Mouse (Mus musculus): ENCODE results near the gene Fam149a. TPM values are rescaled to one million over a fixed set of nuclear protein-coding genes. Genes with fewer than 3 reads are reported as not detected.
A peak's percentile ranks its signal among the peaks of the same experiment; 100 is the strongest.
"Not testable (repeated sequence)": the region's sequence is repeated elsewhere in the genome, so short reads cannot be mapped to it uniquely, and the experiment has no call there.

Fam149a gene
- total RNA-seq, 1 experiment from 2014 or later, result 0.23 TPM

- peak; percentile 48 for ATAC-seq (replicated peaks; ENCODE audit: low read depth, poor library complexity, severe bottlenecking)
Measured at GRCm38 (mm10) chr8:45333493-45333892, 48.6 kb downstream of the Fam149a start.

GRCm38 (mm10) chr8:45332685-45333409, 49.2 kb downstream of the Fam149a start, which contains the start of gene Cyp4v3:
Gene Cyp4v3 (minus strand): TSS chr8:45333216.
- peak; percentile 87 for ATAC-seq (replicated peaks; ENCODE audit: low read depth, poor library complexity, severe bottlenecking)

GRCm38 (mm10) chr8:45330856-45331255, 51.2 kb downstream of the Fam149a start:
- ATAC-seq (replicated peaks; ENCODE audit: low read depth, poor library complexity, severe bottlenecking), result peak; percentile 38

- no peak for ATAC-seq (replicated peaks; ENCODE audit: low read depth, poor library complexity, severe bottlenecking)
Measured at GRCm38 (mm10) chr8:45329206-45329980, 52.7 kb downstream of the Fam149a start.

GRCm38 (mm10) chr8:45327076-45327475, 55.0 kb downstream of the Fam149a start:
- ATAC-seq (replicated peaks; ENCODE audit: low read depth, poor library complexity, severe bottlenecking), result not testable (repeated sequence)

GRCm38 (mm10) chr8:45324151-45324550, 57.9 kb downstream of the Fam149a start:
- ATAC-seq (replicated peaks; ENCODE audit: low read depth, poor library complexity, severe bottlenecking), result no peak

GRCm38 (mm10) chr8:45321365-45321764, 60.7 kb downstream of the Fam149a start:
- no peak for ATAC-seq (replicated peaks; ENCODE audit: low read depth, poor library complexity, severe bottlenecking)

- no peak for ATAC-seq (replicated peaks; ENCODE audit: low read depth, poor library complexity, severe bottlenecking)
Measured at GRCm38 (mm10) chr8:45320930-45321329, 61.2 kb downstream of the Fam149a start.

- ATAC-seq (replicated peaks; ENCODE audit: low read depth, poor library complexity, severe bottlenecking), result no peak
Measured at GRCm38 (mm10) chr8:45310967-45311366, 71.1 kb downstream of the Fam149a start.

- no peak for ATAC-seq (replicated peaks; ENCODE audit: low read depth, poor library complexity, severe bottlenecking)
Measured at GRCm38 (mm10) chr8:45308366-45308765, 73.7 kb downstream of the Fam149a start, which contains the start of gene Gm45753. Gene Gm45753 (minus strand): TSS chr8:45308466.

- no peak for ATAC-seq (replicated peaks; ENCODE audit: low read depth, poor library complexity, severe bottlenecking)
Measured at GRCm38 (mm10) chr8:45305479-45305878, 76.6 kb downstream of the Fam149a start.

GRCm38 (mm10) chr8:45304354-45304753, 77.7 kb downstream of the Fam149a start:
- no peak for ATAC-seq (replicated peaks; ENCODE audit: low read depth, poor library complexity, severe bottlenecking)

GRCm38 (mm10) chr8:45302390-45302789, 79.7 kb downstream of the Fam149a start:
- ATAC-seq (replicated peaks; ENCODE audit: low read depth, poor library complexity, severe bottlenecking), result no peak

GRCm38 (mm10) chr8:45295276-45295675, 86.8 kb downstream of the Fam149a start:
- no peak for ATAC-seq (replicated peaks; ENCODE audit: low read depth, poor library complexity, severe bottlenecking)

GRCm38 (mm10) chr8:45294687-45295086, 87.4 kb downstream of the Fam149a start, which contains the start of gene Klkb1:
Gene Klkb1 (minus strand): TSS chr8:45294859.
- ATAC-seq (replicated peaks; ENCODE audit: low read depth, poor library complexity, severe bottlenecking), result no peak

- no peak for ATAC-seq (replicated peaks; ENCODE audit: low read depth, poor library complexity, severe bottlenecking)
Measured at GRCm38 (mm10) chr8:45291790-45292189, 90.3 kb downstream of the Fam149a start.

Other genes starting within 250 kb of the Fam149a start
- not detected in 2 replicates for gene F11, start 120.3 kb downstream of the Fam149a start, total RNA-seq (2017)
- gene Klkb1, start 87.4 kb downstream of the Fam149a start, total RNA-seq (2017), result not detected in 2 replicates
- not detected in 2 replicates for gene Gm45753, start 73.8 kb downstream of the Fam149a start, total RNA-seq (2017)
- gene Cyp4v3, start 49.1 kb downstream of the Fam149a start, total RNA-seq (2017), result 8.9 and 11.8 TPM in 2 replicates
- 0.63 and 1.1 TPM in 2 replicates for gene Tlr3, start 28.8 kb upstream of the Fam149a start, total RNA-seq (2017)
- 0.59 TPM in 1 of 2 replicates, not detected in the other for gene Sorbs2, start 125.5 kb upstream of the Fam149a start, total RNA-seq (2017)

Data from common myeloid progenitor, adult 5-6 weeks (primary cell).